Comparison of ENCODE assay signal across 10 mouse cellular contexts in genomic region chr7:112662398-112663313, GRCm38 (mm10). TPM values are rescaled to one million over a fixed set of nuclear protein-coding genes. Genes with fewer than 3 reads are reported as not detected.
DNase-seq lines count a peak whose midpoint lies in the region; ATAC-seq lines count a peak whose summit lies in the region.
"Had no signal": no experiment of that assay in that cellular context is flagged by ENCODE, and none has a peak within 500 bp of the region (broad histone marks: within the 10 kb centered on the region; RNA-seq: fewer than 3 reads in every experiment).

No protein-coding gene starts in this region.

- H3K4me3 ChIP-seq in heart, embryonic 15.5 days, result peak overlapping the region; percentile 31
- H3K4me3 ChIP-seq in embryonic facial prominence, embryonic 12.5 days, result no peak overlapping the region
- no peak overlapping the region for H3K4me3 ChIP-seq in liver, embryonic 13.5 days (replicated peaks)

- 36% methylated on average over 12 of the region's 12 CpGs for WGBS in heart, embryonic 15.5 days
- 45% methylated on average over 12 of the region's 12 CpGs for WGBS in embryonic facial prominence, embryonic 12.5 days
- 36% methylated on average over 12 of the region's 12 CpGs for WGBS in liver, embryonic 13.5 days (ENCODE audit: insufficient replicate concordance)

- peak overlapping the region; percentile 51 for H3K4me2 ChIP-seq in heart, embryonic 15.5 days
- H3K4me2 ChIP-seq in embryonic facial prominence, embryonic 12.5 days (replicated peaks), result peak overlapping the region; percentile 31
- no peak overlapping the region for H3K4me2 ChIP-seq in liver, embryonic 13.5 days

- no peaks in the 10 kb centered on the region for H3K36me3 ChIP-seq in heart, embryonic 15.5 days
- H3K36me3 ChIP-seq in embryonic facial prominence, embryonic 12.5 days, result peaks cover 2% of the 10 kb centered on the region; the same call in 1 of the 2 replicates
- no peaks in the 10 kb centered on the region for H3K36me3 ChIP-seq in liver, embryonic 13.5 days

- H3K9ac ChIP-seq in heart, embryonic 15.5 days, result peak overlapping the region; percentile 29
- H3K9ac ChIP-seq in embryonic facial prominence, embryonic 12.5 days, result no peak overlapping the region
- no peak overlapping the region for H3K9ac ChIP-seq in liver, embryonic 13.5 days

- H3K27ac ChIP-seq in heart, embryonic 15.5 days, result peak overlapping the region; percentile 88
- peak overlapping the region; percentile 85 for H3K27ac ChIP-seq in embryonic facial prominence, embryonic 12.5 days
- peak overlapping the region; percentile 41 for H3K27ac ChIP-seq in liver, embryonic 13.5 days

- H3K4me1 ChIP-seq in heart, embryonic 15.5 days (replicated peaks), result peaks cover 59% of the 10 kb centered on the region
- H3K4me1 ChIP-seq in embryonic facial prominence, embryonic 12.5 days, result peaks cover 27% of the 10 kb centered on the region
- no peaks in the 10 kb centered on the region for H3K4me1 ChIP-seq in liver, embryonic 13.5 days (replicated peaks)

- DNase-seq in heart, postnatal 4 days, result no peak
- DNase-seq in NIH3T3 (ENCODE audit: low read depth), result peak; percentile 33
- no peak for DNase-seq in liver, embryonic 13.5 days
- no peak for DNase-seq in adipocyte (ENCODE audit: low spot score)
- DNase-seq in T-cell, adult 2 months (ENCODE audit: low spot score), result no peak
- no peak for DNase-seq in cerebellum, adult 11-12 months

- no peaks in the 10 kb centered on the region for H3K9me3 ChIP-seq in heart, embryonic 15.5 days (replicated peaks)
- no peaks in the 10 kb centered on the region for H3K9me3 ChIP-seq in embryonic facial prominence, embryonic 12.5 days
- H3K9me3 ChIP-seq in liver, embryonic 13.5 days (replicated peaks), result no peaks in the 10 kb centered on the region

- ATAC-seq in heart, embryonic 15.5 days (replicated peaks; ENCODE audit: insufficient number of reproducible peaks, insufficient read depth, low FRiP score, low read depth), result no peak
- no peak for ATAC-seq in embryonic facial prominence, embryonic 12.5 days (ENCODE audit: insufficient number of reproducible peaks, insufficient read depth, low FRiP score, low TSS enrichment)
- ATAC-seq in liver, embryonic 13.5 days (ENCODE audit: low read depth), result no peak

- no peaks in the 10 kb centered on the region for H3K27me3 ChIP-seq in heart, embryonic 15.5 days
- no peaks in the 10 kb centered on the region for H3K27me3 ChIP-seq in embryonic facial prominence, embryonic 12.5 days
- H3K27me3 ChIP-seq in liver, embryonic 13.5 days, result no peaks in the 10 kb centered on the region

RNA-seq across cellular contexts. Expression of gene Tead1, which starts 16.5 kb away (rescaled TPM):
- 27.5 and 32.3 TPM in 2 replicates for polyA plus RNA-seq in heart, embryonic 15.5 days (2015; fragmentation: Nextera tagmentation; extraction: Ambion mirVana)
- 100 to 1,000 TPM; 180 to 186 TPM for total RNA-seq in heart, postnatal 4 days (2021)
- 32.8 and 40.0 TPM in 2 replicates for polyA plus RNA-seq in embryonic facial prominence, embryonic 12.5 days (2016; fragmentation: Nextera tagmentation; extraction: Ambion mirVana)
- polyA plus RNA-seq in liver, embryonic 13.5 days (2015; fragmentation: Nextera tagmentation; extraction: Ambion mirVana), result 0.98 and 1.7 TPM in 2 replicates
- total RNA-seq: common myeloid progenitor, adult 5-6 weeks; MEL had no signal

Comparison
In these comparisons a context has a peak if more than half of its experiments do, and no peak if none do; other contexts are left out.
1. RNA of gene Tead1, which starts 16.5 kb away (polyA plus RNA-seq): 32.8 to 40.0 TPM in embryonic facial prominence, embryonic 12.5 days and 27.5 to 32.3 TPM in heart, embryonic 15.5 days; 0.98 to 1.7 TPM in liver, embryonic 13.5 days; every median in the first group is over 10 times any median in the second.
2. Peak in every context shown above with its lines, with median percentiles within 50 percentile points of each other: H3K27ac ChIP-seq.